Mouse (Mus musculus): ENCODE results near the gene Hoxa9. TPM values are rescaled to one million over a fixed set of nuclear protein-coding genes. Genes with fewer than 3 reads are reported as not detected.

Hoxa9 gene
- polyA plus RNA-seq, 1 experiment: not detected

DNA sequence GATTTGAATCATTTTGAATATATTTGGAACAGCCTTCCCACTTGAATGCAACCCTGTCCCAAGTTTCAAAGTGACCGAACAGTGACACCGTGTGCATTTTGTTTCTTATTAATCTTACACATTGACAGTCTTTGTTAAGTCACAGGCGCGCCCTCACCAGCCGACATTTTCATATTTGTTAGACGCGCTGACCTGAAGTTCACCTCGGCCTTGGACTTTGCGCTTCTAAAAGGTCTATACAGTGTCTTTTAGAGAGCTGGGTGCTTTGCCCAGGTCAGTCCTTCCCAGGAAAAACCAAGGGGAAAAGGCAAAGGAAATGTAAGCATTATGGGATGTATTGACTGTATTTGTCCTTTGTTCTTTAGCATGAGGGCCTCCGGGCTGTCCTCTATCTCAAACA, 36.2 kb downstream of the Hoxa9 start:
- no peak overlapping the region for H3K4me3 ChIP-seq (ENCODE audit: insufficient read depth, low read length)
- no peak overlapping the region for H3K27ac ChIP-seq (ENCODE audit: insufficient read depth, low read depth, low read length)
- H3K4me1 ChIP-seq (ENCODE audit: control insufficient read depth, insufficient read depth, low read length): peaks cover 5% of the 10 kb centered on the region
- TF ChIP-seq CTCF (IDR thresholded peaks at IDR 0.05; ENCODE audit: low read depth, low read length) (no peak), POLR2A (IDR thresholded peaks at IDR 0.05; ENCODE audit: borderline replicate concordance, low read depth, low read length) (no peak)

- no peak overlapping the region for H3K27ac ChIP-seq (ENCODE audit: insufficient read depth, low read depth, low read length)
- H3K4me3 ChIP-seq (ENCODE audit: insufficient read depth, low read length): peak overlapping the region; percentile 78
- no peak for TF ChIP-seq CTCF (IDR thresholded peaks at IDR 0.05; ENCODE audit: low read depth, low read length)
- TF ChIP-seq POLR2A (IDR thresholded peaks at IDR 0.05; ENCODE audit: borderline replicate concordance, low read depth, low read length): no peak
- peaks cover 5% of the 10 kb centered on the region for H3K4me1 ChIP-seq (ENCODE audit: control insufficient read depth, insufficient read depth, low read length)
Observed at GRCm38 (mm10) chr6:52191860-52192550, 38.9 kb downstream of the Hoxa9 start.

GRCm38 (mm10) chr6:52190906-52191810, 39.7 kb downstream of the Hoxa9 start, which contains the start of gene Hoxa4:
Gene Hoxa4 (minus strand): TSS chr6:52191753.
- no peak within 1 kb of the TSS for H3K27ac ChIP-seq (ENCODE audit: insufficient read depth, low read depth, low read length)
- H3K4me3 ChIP-seq (ENCODE audit: insufficient read depth, low read length): peak within 1 kb of the TSS; percentile 78
- H3K4me1 ChIP-seq (ENCODE audit: control insufficient read depth, insufficient read depth, low read length): peaks cover 5% of the 10 kb centered on the region
- TF ChIP-seq CTCF (IDR thresholded peaks at IDR 0.05; ENCODE audit: low read depth, low read length) (no peak), POLR2A (IDR thresholded peaks at IDR 0.05; ENCODE audit: borderline replicate concordance, low read depth, low read length) (no peak)

GRCm38 (mm10) chr6:52190410-52190809, 40.5 kb downstream of the Hoxa9 start:
- H3K27ac ChIP-seq (ENCODE audit: insufficient read depth, low read depth, low read length): no peak overlapping the region
- TF ChIP-seq CTCF (IDR thresholded peaks at IDR 0.05; ENCODE audit: low read depth, low read length) (no peak), POLR2A (IDR thresholded peaks at IDR 0.05; ENCODE audit: borderline replicate concordance, low read depth, low read length) (no peak)

DNA sequence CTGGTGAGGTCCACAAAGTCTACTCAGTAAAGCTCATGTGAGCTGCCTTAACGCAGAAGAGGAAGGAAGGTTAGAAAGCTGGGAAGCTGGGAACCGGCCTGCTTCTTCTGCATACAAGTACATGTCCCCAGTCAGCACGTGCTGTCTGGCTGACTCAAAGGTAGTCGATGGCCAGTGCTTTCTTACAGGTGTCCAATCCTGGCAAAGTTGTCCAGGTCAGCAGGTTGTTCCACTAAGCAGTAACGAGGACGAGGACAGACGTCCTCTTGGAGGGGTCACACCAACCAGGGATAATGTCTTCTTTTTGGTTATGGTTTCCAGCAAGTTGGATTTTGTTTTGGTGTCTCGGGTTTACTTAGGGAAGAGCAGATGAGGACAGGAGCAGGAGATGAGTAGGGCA, 41.0 kb downstream of the Hoxa9 start:
- TF ChIP-seq CTCF (IDR thresholded peaks at IDR 0.05; ENCODE audit: low read depth, low read length) (no peak), POLR2A (IDR thresholded peaks at IDR 0.05; ENCODE audit: borderline replicate concordance, low read depth, low read length) (no peak)
- H3K27ac ChIP-seq (ENCODE audit: insufficient read depth, low read depth, low read length): no peak overlapping the region

More at GRCm38 (mm10) chr6:52190410-52190809, 40.5 kb downstream of the Hoxa9 start:
- peaks cover 5% of the 10 kb centered on the region for H3K4me1 ChIP-seq (ENCODE audit: control insufficient read depth, insufficient read depth, low read length)
- H3K4me3 ChIP-seq (ENCODE audit: insufficient read depth, low read length): no peak overlapping the region

GRCm38 (mm10) chr6:52189172-52189591, 41.7 kb downstream of the Hoxa9 start:
- TF ChIP-seq POLR2A (IDR thresholded peaks at IDR 0.05; ENCODE audit: borderline replicate concordance, low read depth, low read length) (no peak), CTCF (IDR thresholded peaks at IDR 0.05; ENCODE audit: low read depth, low read length) (no peak)
- Histone ChIP-seq H3K27ac (ENCODE audit: insufficient read depth, low read depth, low read length) (no peak overlapping the region), H3K4me3 (ENCODE audit: insufficient read depth, low read length) (no peak overlapping the region), H3K4me1 (ENCODE audit: control insufficient read depth, insufficient read depth, low read length) (peaks cover 5% of the 10 kb centered on the region)

More for the DNA sequence above, 41.0 kb downstream of the Hoxa9 start:
- H3K4me3 ChIP-seq (ENCODE audit: insufficient read depth, low read length): no peak overlapping the region
- peaks cover 5% of the 10 kb centered on the region for H3K4me1 ChIP-seq (ENCODE audit: control insufficient read depth, insufficient read depth, low read length)

GRCm38 (mm10) chr6:52186500-52186899, 44.4 kb downstream of the Hoxa9 start:
- no peak for TF ChIP-seq POLR2A (IDR thresholded peaks at IDR 0.05; ENCODE audit: borderline replicate concordance, low read depth, low read length)
- TF ChIP-seq CTCF (IDR thresholded peaks at IDR 0.05; ENCODE audit: low read depth, low read length): no peak
- H3K4me1 ChIP-seq (ENCODE audit: control insufficient read depth, insufficient read depth, low read length): no peaks in the 10 kb centered on the region
- H3K27ac ChIP-seq (ENCODE audit: insufficient read depth, low read depth, low read length): no peak overlapping the region
- no peak overlapping the region for H3K4me3 ChIP-seq (ENCODE audit: insufficient read depth, low read length)

- no peak overlapping the region for H3K4me3 ChIP-seq (ENCODE audit: insufficient read depth, low read length)
- TF ChIP-seq CTCF (IDR thresholded peaks at IDR 0.05; ENCODE audit: low read depth, low read length): no peak
- TF ChIP-seq POLR2A (IDR thresholded peaks at IDR 0.05; ENCODE audit: borderline replicate concordance, low read depth, low read length): no peak
- H3K4me1 ChIP-seq (ENCODE audit: control insufficient read depth, insufficient read depth, low read length): no peaks in the 10 kb centered on the region
- no peak overlapping the region for H3K27ac ChIP-seq (ENCODE audit: insufficient read depth, low read depth, low read length)
Observed at GRCm38 (mm10) chr6:52185834-52186233, 45.1 kb downstream of the Hoxa9 start.

- H3K27ac ChIP-seq (ENCODE audit: insufficient read depth, low read depth, low read length): no peak overlapping the region
- H3K4me3 ChIP-seq (ENCODE audit: insufficient read depth, low read length): no peak overlapping the region
- TF ChIP-seq CTCF (IDR thresholded peaks at IDR 0.05; ENCODE audit: low read depth, low read length) (no peak), POLR2A (IDR thresholded peaks at IDR 0.05; ENCODE audit: borderline replicate concordance, low read depth, low read length) (no peak)
- H3K4me1 ChIP-seq (ENCODE audit: control insufficient read depth, insufficient read depth, low read length): no peaks in the 10 kb centered on the region
Observed at GRCm38 (mm10) chr6:52185222-52185621, 45.7 kb downstream of the Hoxa9 start.

- TF ChIP-seq POLR2A (IDR thresholded peaks at IDR 0.05; ENCODE audit: borderline replicate concordance, low read depth, low read length) (no peak), CTCF (IDR thresholded peaks at IDR 0.05; ENCODE audit: low read depth, low read length) (no peak)
- Histone ChIP-seq H3K4me1 (ENCODE audit: control insufficient read depth, insufficient read depth, low read length) (no peaks in the 10 kb centered on the region), H3K27ac (ENCODE audit: insufficient read depth, low read depth, low read length) (no peak overlapping the region)
Observed at GRCm38 (mm10) chr6:52184668-52185067, 46.2 kb downstream of the Hoxa9 start.

More at GRCm38 (mm10) chr6:52184668-52185067, 46.2 kb downstream of the Hoxa9 start:
- no peak overlapping the region for H3K4me3 ChIP-seq (ENCODE audit: insufficient read depth, low read length)

All from bone marrow macrophage, adult 2 months (primary cell).